Mouse (Mus musculus) heart, embryonic 11.5 days (tissue): ENCODE results near the gene Mtmr10. TPM values are rescaled to one million over a fixed set of nuclear protein-coding genes. Genes with fewer than 3 reads are reported as not detected.

Source experiments
- ATAC-seq: fragments of 200-750 bp; cut with Nextera tagmentation; replicated peaks from 2 replicates; pipeline ENCODE4 v1.8.0; 2017; ENCODE audit warnings: moderate library complexity; ENCODE audit not compliant: insufficient number of reproducible peaks, low FRiP score, low TSS enrichment
- H3K27ac ChIP-seq: fragments of 300-500 bp; sonication (generic); 2 replicates; pipeline ENCODE4 v1.5.1; 2014; ENCODE audit warnings: mild to moderate bottlenecking, low read depth, low read length
- H3K27me3 ChIP-seq: fragments of 300-500 bp; sonication (generic); 2 replicates; pipeline ENCODE4 v1.6.1; 2014; ENCODE audit warnings: mild to moderate bottlenecking, low read length, mixed read lengths; ENCODE audit not compliant: control insufficient read depth, insufficient read depth
- H3K36me3 ChIP-seq: fragments of 300-500 bp; sonication (generic); 2 replicates; pipeline ENCODE4 v1.6.1; 2014; ENCODE audit warnings: mild to moderate bottlenecking, low read length, moderate library complexity, mixed read lengths; ENCODE audit not compliant: control insufficient read depth, insufficient read depth
- H3K4me1 ChIP-seq: fragments of 300-500 bp; sonication (generic); 2 replicates; pipeline ENCODE4 v1.6.1; 2014; ENCODE audit warnings: low read length; ENCODE audit not compliant: control insufficient read depth, insufficient read depth
- H3K4me2 ChIP-seq: fragments of 300-500 bp; sonication (generic); 2 replicates; pipeline ENCODE4 v1.6.1; 2014; ENCODE audit warnings: mild to moderate bottlenecking, moderate library complexity
- H3K4me3 ChIP-seq: fragments of 300-500 bp; sonication (generic); 2 replicates; pipeline ENCODE4 v1.5.1; 2014; ENCODE audit warnings: low read depth, low read length
- H3K9ac ChIP-seq: fragments of 300-500 bp; sonication (generic); 2 replicates; pipeline ENCODE4 v1.6.1; 2014; ENCODE audit warnings: mild to moderate bottlenecking, low read depth, low read length, moderate library complexity
- H3K9me3 ChIP-seq: fragments of 300-500 bp; sonication (generic); replicated peaks from 2 replicates; pipeline ENCODE4 v1.6.1; 2016; ENCODE audit warnings: low read length; ENCODE audit not compliant: control insufficient read depth
- WGBS: fragments of 180-500 bp; shearing (Covaris S2); extraction: QIAGEN DNeasy Blood & Tissue Kit; methylation state at CpG from one replicate; pipeline ENCODE4 v1.1.7; 2014; ENCODE audit not compliant: insufficient replicate concordance; 5-methylcytosine and 5-hydroxymethylcytosine counted together
- polyA plus RNA-seq: library from polyadenylated mRNA; unstranded; fragments of >200 nt; fragmentation: Nextera tagmentation; extraction: Ambion mirVana; gene quantifications from 2 replicates; pipeline ENCODE4 v1.2.1, GENCODE M21; 2014

Mtmr10 gene
- polyA plus RNA-seq, 1 experiment from 2014 or later = 7.2 TPM

DNA sequence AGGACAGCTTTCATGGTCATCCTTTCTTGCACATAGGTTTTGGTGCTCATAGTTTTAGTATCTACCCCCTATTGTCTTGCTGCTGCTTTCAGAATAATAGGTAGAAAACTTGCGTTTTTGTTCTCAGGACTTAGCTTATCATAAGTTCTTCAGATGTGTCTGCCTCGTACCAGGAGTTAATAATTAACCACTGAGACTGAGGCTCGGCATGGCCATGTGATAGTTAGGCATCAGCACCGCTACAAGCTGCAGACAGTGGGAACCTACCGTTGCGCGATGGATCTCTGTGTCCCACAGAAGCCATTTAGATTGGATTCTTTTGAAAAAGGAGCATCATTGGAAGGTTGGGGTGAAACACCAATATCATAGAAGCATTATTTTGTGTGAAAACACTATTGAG is 25.4 kb downstream of the Mtmr10 start:
- Histone ChIP-seq H3K4me1 (no peaks in the 10 kb centered on the region), H3K4me3 (no peak overlapping the region), H3K36me3 (peaks cover 3% of the 10 kb centered on the region), H3K9me3 (no peaks in the 10 kb centered on the region), H3K27me3 (no peaks in the 10 kb centered on the region), H3K27ac (no peak overlapping the region), H3K9ac (no peak overlapping the region), H3K4me2 (no peak overlapping the region)
- no peak for ATAC-seq
- 89% methylated on average over 7 of the region's 7 CpGs for WGBS

DNA sequence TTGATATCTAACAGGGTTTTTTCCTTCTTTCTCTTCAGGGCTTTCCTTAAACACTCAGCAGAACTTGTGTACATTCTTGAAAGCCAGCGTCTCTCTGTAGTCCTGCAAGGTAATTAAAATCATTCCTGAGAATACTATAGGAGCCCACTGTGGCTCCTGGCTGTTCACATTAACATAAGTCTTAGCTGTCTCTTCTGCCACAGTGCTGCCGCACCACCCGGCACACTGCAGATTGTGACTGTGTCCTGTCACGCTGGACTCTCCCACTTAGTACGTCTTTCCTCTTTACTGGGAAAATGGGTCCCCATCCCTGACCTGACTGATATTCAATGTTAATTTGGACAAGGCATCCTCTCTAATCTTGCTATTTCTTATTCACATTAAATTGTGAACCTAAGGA is 33.7 kb downstream of the Mtmr10 start:
- H3K36me3 ChIP-seq = peaks cover 9% of the 10 kb centered on the region; the same call in 1 of the 2 replicates
- ATAC-seq = no peak
- H3K27me3 ChIP-seq = no peaks in the 10 kb centered on the region
- H3K4me1 ChIP-seq = no peaks in the 10 kb centered on the region
- no peaks in the 10 kb centered on the region for H3K9me3 ChIP-seq
- WGBS = 88% methylated on average over 5 of the region's 5 CpGs
- no peak overlapping the region for H3K4me3 ChIP-seq
- no peak overlapping the region for H3K27ac ChIP-seq
- no peak overlapping the region for H3K9ac ChIP-seq
- H3K4me2 ChIP-seq = no peak overlapping the region

DNA sequence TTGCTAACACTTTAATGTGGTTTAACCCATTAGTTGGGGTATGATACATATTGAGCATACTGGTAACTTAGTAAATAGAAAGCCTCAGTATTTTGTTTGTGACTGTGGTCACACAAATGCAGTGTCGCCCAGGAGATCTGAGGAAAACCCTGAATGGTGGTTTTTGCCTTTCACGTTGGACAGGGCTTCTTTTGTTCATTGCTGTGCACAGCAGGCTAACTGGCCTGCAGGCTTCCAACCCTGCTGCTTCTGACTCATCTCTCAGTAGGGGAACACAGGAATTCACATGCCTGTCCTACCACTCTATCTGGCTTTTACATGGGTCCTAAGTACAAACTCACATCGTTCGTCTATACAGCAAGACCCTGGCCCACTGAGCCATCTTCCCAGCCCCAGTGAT is 34.2 kb downstream of the Mtmr10 start:
- peaks cover 9% of the 10 kb centered on the region; the same call in 1 of the 2 replicates for H3K36me3 ChIP-seq
- H3K4me2 ChIP-seq = no peak overlapping the region
- H3K9ac ChIP-seq = no peak overlapping the region
- H3K4me3 ChIP-seq = no peak overlapping the region
- no peaks in the 10 kb centered on the region for H3K9me3 ChIP-seq
- no peaks in the 10 kb centered on the region for H3K4me1 ChIP-seq
- no peak overlapping the region for H3K27ac ChIP-seq
- no peaks in the 10 kb centered on the region for H3K27me3 ChIP-seq
- 85% methylated on average over 4 of the region's 4 CpGs for WGBS
- ATAC-seq = no peak

- ATAC-seq = no peak
- H3K4me1 ChIP-seq = no peaks in the 10 kb centered on the region
- H3K4me2 ChIP-seq = no peak overlapping the region
- H3K27me3 ChIP-seq = no peaks in the 10 kb centered on the region
- WGBS = 29% methylated on average over 1 of the region's 1 CpGs
- no peak overlapping the region for H3K9ac ChIP-seq
- H3K36me3 ChIP-seq = 0 out of 2 replicates have a peak, but pooled peaks cover 2% of the 10 kb centered on the region
- no peaks in the 10 kb centered on the region for H3K9me3 ChIP-seq
- no peak overlapping the region for H3K27ac ChIP-seq
- H3K4me3 ChIP-seq = no peak overlapping the region
Observed at GRCm38 (mm10) chr7:64326892-64327291, 39.4 kb downstream of the Mtmr10 start.

- WGBS = 84% methylated on average over 4 of the region's 4 CpGs
- no peak overlapping the region for H3K9ac ChIP-seq
- no peak overlapping the region for H3K4me2 ChIP-seq
- H3K9me3 ChIP-seq = no peaks in the 10 kb centered on the region
- no peak overlapping the region for H3K27ac ChIP-seq
- no peaks in the 10 kb centered on the region for H3K27me3 ChIP-seq
- ATAC-seq = no peak
- no peaks in the 10 kb centered on the region for H3K4me1 ChIP-seq
- no peak overlapping the region for H3K4me3 ChIP-seq
- H3K36me3 ChIP-seq = 0 out of 2 replicates have a peak, but pooled peaks cover 2% of the 10 kb centered on the region
Observed at GRCm38 (mm10) chr7:64327486-64327885, 40.0 kb downstream of the Mtmr10 start.

- H3K36me3 ChIP-seq = peaks cover 5% of the 10 kb centered on the region; the same call in 1 of the 2 replicates
- 76% methylated on average over 3 of the region's 3 CpGs for WGBS
Observed at GRCm38 (mm10) chr7:64331309-64331708, 43.9 kb downstream of the Mtmr10 start.

GRCm38 (mm10) chr7:64332686-64333085 is 45.2 kb downstream of the Mtmr10 start:
- Histone ChIP-seq H3K27me3 (no peaks in the 10 kb centered on the region), H3K27ac (no peak overlapping the region), H3K4me1 (no peaks in the 10 kb centered on the region), H3K9ac (no peak overlapping the region), H3K4me2 (no peak overlapping the region), H3K4me3 (no peak overlapping the region), H3K36me3 (peaks cover 6% of the 10 kb centered on the region; the same call in 1 of the 2 replicates), H3K9me3 (no peaks in the 10 kb centered on the region)
- no peak for ATAC-seq
- 88% methylated on average over 1 of the region's 1 CpGs for WGBS

More at GRCm38 (mm10) chr7:64331309-64331708, 43.9 kb downstream of the Mtmr10 start:
- Histone ChIP-seq H3K9me3 (no peaks in the 10 kb centered on the region), H3K4me2 (no peak overlapping the region), H3K27me3 (no peaks in the 10 kb centered on the region), H3K4me3 (no peak overlapping the region), H3K27ac (no peak overlapping the region), H3K9ac (no peak overlapping the region), H3K4me1 (no peaks in the 10 kb centered on the region)
- no peak for ATAC-seq

- no peak overlapping the region for H3K9ac ChIP-seq
- H3K27me3 ChIP-seq = no peaks in the 10 kb centered on the region
- WGBS = 90% methylated on average over 1 of the region's 1 CpGs
- H3K4me1 ChIP-seq = no peaks in the 10 kb centered on the region
- no peak for ATAC-seq
- H3K27ac ChIP-seq = no peak overlapping the region
- no peaks in the 10 kb centered on the region for H3K9me3 ChIP-seq
- no peaks in the 10 kb centered on the region; the same call in 1 of the 2 replicates for H3K36me3 ChIP-seq
- no peak overlapping the region for H3K4me2 ChIP-seq
- no peak overlapping the region for H3K4me3 ChIP-seq
Observed at GRCm38 (mm10) chr7:64347813-64348212, 60.4 kb downstream of the Mtmr10 start.

GRCm38 (mm10) chr7:64349147-64349861 is 61.9 kb downstream of the Mtmr10 start:
- Histone ChIP-seq H3K4me2 (no peak overlapping the region), H3K4me1 (no peaks in the 10 kb centered on the region), H3K9me3 (no peaks in the 10 kb centered on the region), H3K27ac (no peak overlapping the region), H3K9ac (no peak overlapping the region), H3K27me3 (no peaks in the 10 kb centered on the region), H3K36me3 (peaks cover 2% of the 10 kb centered on the region; the same call in 1 of the 2 replicates), H3K4me3 (no peak overlapping the region)
- ATAC-seq = no peak
- WGBS = 86% methylated on average over 15 of the region's 15 CpGs
